Mouse (Mus musculus) liver, postnatal 0 days (tissue): ENCODE results near the gene Hoxa13. TPM values are rescaled to one million over a fixed set of nuclear protein-coding genes. Genes with fewer than 3 reads are reported as not detected.

Source experiments
- ATAC-seq: fragments of 200-750 bp; cut with Nextera tagmentation; 2 replicates; pipeline ENCODE4 v1.8.0; 2017; ENCODE audit warnings: mild to moderate bottlenecking, moderate library complexity
- DNase-seq: peaks from one replicate; pipeline ENCODE4 v3.0.0-alpha.2; 2016
- H3K27ac ChIP-seq: fragments of 300-500 bp; sonication (generic); 2 replicates; pipeline ENCODE4 v1.5.1; 2014; ENCODE audit warnings: antibody characterized with exemption, moderate library complexity, mild to moderate bottlenecking, low read depth
- H3K27me3 ChIP-seq: fragments of 300-500 bp; sonication (generic); 2 replicates; pipeline ENCODE4 v1.6.1; 2014; ENCODE audit warnings: low read length, control low read depth, mixed read lengths; ENCODE audit not compliant: insufficient read depth
- H3K36me3 ChIP-seq: fragments of 300-500 bp; sonication (generic); replicated peaks from 2 replicates; pipeline ENCODE4 v1.6.1; 2014; ENCODE audit warnings: mild to moderate bottlenecking, control low read depth, low read length, moderate library complexity, mixed read lengths; ENCODE audit not compliant: insufficient read depth
- H3K4me1 ChIP-seq: fragments of 300-500 bp; sonication (generic); 2 replicates; pipeline ENCODE4 v1.6.1; 2014; ENCODE audit warnings: antibody characterized with exemption, mild to moderate bottlenecking, control low read depth; ENCODE audit not compliant: insufficient read depth
- H3K4me2 ChIP-seq: fragments of 300-500 bp; sonication (generic); 2 replicates; pipeline ENCODE4 v1.6.1; 2014; ENCODE audit warnings: low read depth, mild to moderate bottlenecking, low read length, moderate library complexity, mixed read lengths
- H3K4me3 ChIP-seq: fragments of 300-500 bp; sonication (generic); 2 replicates; pipeline ENCODE4 v1.5.1; 2014; ENCODE audit warnings: low read depth, low read length
- H3K9ac ChIP-seq: fragments of 300-500 bp; sonication (generic); replicated peaks from 2 replicates; pipeline ENCODE4 v1.6.1; 2014; ENCODE audit warnings: mild to moderate bottlenecking, moderate library complexity
- H3K9me3 ChIP-seq: fragments of 300-500 bp; sonication (generic); 2 replicates; pipeline ENCODE4 v1.6.1; 2016; ENCODE audit warnings: mild to moderate bottlenecking, control low read depth, low read length, mixed read lengths
- CTCF ChIP-seq: sonication (generic); IDR thresholded peaks from 2 replicates; pipeline ENCODE4 v1.5.1; 2016; ENCODE audit warnings: antibody characterized with exemption, low read depth
- EP300 ChIP-seq: IDR thresholded peaks from 2 replicates; pipeline ENCODE4 v1.6.1; 2016; ENCODE audit warnings: antibody characterized with exemption, low read depth, mild to moderate bottlenecking
- WGBS: fragments of 180-500 bp; shearing (Covaris S2); extraction: QIAGEN DNeasy Blood & Tissue Kit; methylation state at CpG from one replicate; pipeline ENCODE4 v1.1.7; 2014; ENCODE audit not compliant: insufficient replicate concordance; 5-methylcytosine and 5-hydroxymethylcytosine counted together
- polyA plus RNA-seq: library from polyadenylated mRNA; unstranded; fragments of >200 nt; fragmentation: Nextera tagmentation; extraction: Ambion mirVana; gene quantifications from 2 replicates; pipeline ENCODE4 v1.2.1, GENCODE M21; 2015

Gene Hoxa13
- not detected in 2 replicates for polyA plus RNA-seq

DNA sequence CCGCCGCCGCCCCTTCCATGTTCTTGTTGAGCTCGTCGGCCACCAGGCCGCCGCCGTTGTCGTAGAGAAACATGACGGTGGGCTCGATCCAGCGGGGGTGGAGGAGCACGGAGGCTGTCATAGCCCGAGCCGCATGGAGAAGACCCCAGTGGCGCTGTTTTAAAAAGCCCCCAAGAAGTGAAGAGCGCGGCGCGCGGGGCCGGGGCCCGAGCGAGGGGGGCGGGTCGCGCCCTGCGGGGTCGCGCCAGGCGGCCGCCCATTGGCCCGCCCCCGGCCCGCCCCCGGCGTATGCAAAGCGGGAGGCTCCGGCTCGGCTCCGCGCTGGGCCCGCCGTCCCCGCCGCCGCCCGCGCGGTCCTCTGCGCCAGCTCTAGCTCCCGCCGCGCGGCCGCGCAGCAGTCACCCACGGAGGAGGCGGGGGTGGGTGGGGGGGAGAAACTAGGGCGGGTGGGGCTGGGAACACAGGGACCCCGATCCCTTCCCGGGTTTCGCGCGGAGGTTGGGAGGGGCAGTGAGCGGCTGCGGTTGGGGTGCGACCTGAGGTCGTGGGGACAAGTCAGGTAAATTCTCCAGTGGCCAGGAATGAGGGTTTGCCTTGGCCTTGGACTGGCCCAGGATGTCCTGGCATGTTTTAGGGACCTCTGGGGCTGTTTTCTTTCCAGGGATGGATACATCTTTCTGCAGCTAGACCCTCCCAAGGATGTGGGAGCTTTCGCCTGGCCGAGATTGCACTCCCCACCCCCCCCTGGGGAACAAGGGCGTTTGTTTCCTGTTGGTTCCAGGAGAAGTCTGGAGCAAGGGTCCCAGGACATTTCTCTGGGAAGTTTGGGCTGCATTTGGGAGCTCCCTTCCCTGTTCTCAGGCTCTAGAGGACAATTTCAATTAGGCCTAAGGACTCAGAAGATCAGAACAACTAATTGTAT, at the start of gene Hoxa13:
Gene Hoxa13, minus strand, starts transcription at position 227 of the 922 bp plus-strand sequence.
- 1% methylated on average over 24 of the region's 72 CpGs for WGBS
- Histone ChIP-seq H3K4me2 (peak within 1 kb of the TSS; percentile 72), H3K27me3 (peaks cover 91% of the 10 kb centered on the region), H3K9me3 (no peaks in the 10 kb centered on the region), H3K36me3 (no peaks in the 10 kb centered on the region), H3K27ac (no peak within 1 kb of the TSS), H3K4me1 (peaks cover 4% of the 10 kb centered on the region), H3K9ac (no peak within 1 kb of the TSS), H3K4me3 (peak within 1 kb of the TSS; percentile 36; the same call in 1 of the 2 replicates)
- ATAC-seq (peak; percentile 53; the same call in 1 of the 2 replicates), DNase-seq (no peak)
- no peak for TF ChIP-seq EP300
- TF ChIP-seq CTCF = no peak

DNA sequence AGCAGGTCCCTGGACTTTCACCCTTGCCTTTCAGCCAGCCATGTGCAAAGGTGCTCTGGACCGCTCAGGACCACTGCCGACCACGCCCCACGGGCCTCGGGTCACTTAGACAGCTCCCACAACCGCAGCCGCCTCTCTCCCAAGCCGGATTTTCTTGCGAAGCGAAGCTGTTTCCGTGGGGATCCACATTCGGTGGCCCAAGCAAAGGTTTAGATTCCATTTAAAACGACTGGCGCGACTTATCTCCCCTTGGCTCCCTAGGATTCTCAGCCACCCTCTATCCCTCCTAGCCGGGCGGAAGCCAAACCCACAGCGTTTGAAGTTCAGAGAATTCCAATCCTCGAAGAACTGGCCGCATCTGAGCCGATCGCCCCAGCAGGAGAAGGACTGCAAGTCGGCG, 49.7 kb upstream of the Hoxa13 start:
- no peak for ATAC-seq

DNA sequence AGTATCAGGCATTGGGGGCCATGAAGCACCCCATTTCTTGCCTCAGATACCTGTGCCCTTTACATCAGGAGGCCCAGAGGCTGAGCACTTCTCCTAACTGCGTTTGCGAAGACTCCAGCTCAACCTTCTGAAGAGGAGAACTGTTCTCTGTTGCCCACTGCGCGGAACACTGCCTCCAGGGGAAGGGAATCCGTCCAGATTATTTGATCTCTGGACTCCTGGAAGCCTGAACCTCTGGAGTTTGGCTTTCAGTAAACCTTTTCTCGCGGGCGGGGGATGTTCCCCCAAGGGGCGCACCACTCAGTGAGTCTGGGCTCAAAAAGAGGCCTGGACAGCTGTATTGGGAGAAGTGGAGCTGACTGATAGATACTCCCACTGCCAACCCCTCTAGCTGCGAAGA, 49.1 kb upstream of the Hoxa13 start:
- H3K4me3 ChIP-seq = no peak overlapping the region
- H3K27ac ChIP-seq = no peak overlapping the region
- peaks cover 6% of the 10 kb centered on the region for H3K4me1 ChIP-seq
- H3K36me3 ChIP-seq = no peaks in the 10 kb centered on the region
- peaks cover 94% of the 10 kb centered on the region for H3K27me3 ChIP-seq
- no peak for DNase-seq
- ATAC-seq = no peak
- 37% methylated on average over 10 of the region's 10 CpGs for WGBS
- no peak overlapping the region for H3K9ac ChIP-seq
- H3K4me2 ChIP-seq = no peak overlapping the region
- no peaks in the 10 kb centered on the region for H3K9me3 ChIP-seq
- TF ChIP-seq CTCF (no peak), EP300 (no peak)

More for the DNA sequence above, 49.7 kb upstream of the Hoxa13 start:
- peaks cover 6% of the 10 kb centered on the region for H3K4me1 ChIP-seq
- TF ChIP-seq EP300 (no peak), CTCF (no peak)
- H3K9ac ChIP-seq = no peak overlapping the region
- peaks cover 97% of the 10 kb centered on the region for H3K27me3 ChIP-seq
- no peak overlapping the region for H3K4me2 ChIP-seq
- no peak overlapping the region for H3K4me3 ChIP-seq
- 2% methylated on average over 24 of the region's 24 CpGs for WGBS
- no peak for DNase-seq
- H3K9me3 ChIP-seq = no peaks in the 10 kb centered on the region
- no peak overlapping the region for H3K27ac ChIP-seq
- no peaks in the 10 kb centered on the region for H3K36me3 ChIP-seq

DNA sequence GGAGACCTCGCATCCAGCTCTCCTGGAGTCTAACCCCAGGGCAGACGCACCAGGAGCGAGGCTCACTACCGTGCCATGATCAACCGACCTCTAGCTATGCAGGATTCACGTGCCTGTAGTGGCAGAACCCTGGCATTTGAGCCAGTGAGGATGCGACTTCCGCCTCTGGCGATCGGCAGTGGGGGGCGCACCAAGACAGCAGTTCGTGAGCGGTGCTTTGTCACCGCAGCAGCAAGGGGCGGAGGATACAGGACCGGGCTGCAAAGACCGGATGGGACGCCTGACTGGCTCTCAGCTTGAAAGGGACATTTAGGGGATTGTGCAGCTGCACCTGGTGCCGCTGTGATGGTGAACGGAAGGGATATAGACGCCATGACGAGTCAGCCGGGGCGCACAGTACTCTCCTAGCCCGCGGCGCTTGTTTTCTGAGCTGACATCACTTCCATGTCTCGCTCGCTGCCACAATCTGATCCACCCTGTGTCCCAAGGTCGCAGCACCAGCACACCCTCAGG, 45.3 kb upstream of the Hoxa13 start:
- Histone ChIP-seq H3K36me3 (no peaks in the 10 kb centered on the region), H3K9me3 (no peaks in the 10 kb centered on the region), H3K4me1 (peaks cover 6% of the 10 kb centered on the region), H3K27ac (no peak overlapping the region), H3K4me2 (peak overlapping the region; percentile 64), H3K27me3 (peaks cover 56% of the 10 kb centered on the region), H3K4me3 (peak overlapping the region; percentile 33), H3K9ac (no peak overlapping the region)
- DNase-seq (peak; percentile 65), ATAC-seq (peak; percentile 43)
- WGBS = 2% methylated on average over 30 of the region's 30 CpGs
- peak; percentile 72 for TF ChIP-seq CTCF
- TF ChIP-seq EP300 = no peak

DNA sequence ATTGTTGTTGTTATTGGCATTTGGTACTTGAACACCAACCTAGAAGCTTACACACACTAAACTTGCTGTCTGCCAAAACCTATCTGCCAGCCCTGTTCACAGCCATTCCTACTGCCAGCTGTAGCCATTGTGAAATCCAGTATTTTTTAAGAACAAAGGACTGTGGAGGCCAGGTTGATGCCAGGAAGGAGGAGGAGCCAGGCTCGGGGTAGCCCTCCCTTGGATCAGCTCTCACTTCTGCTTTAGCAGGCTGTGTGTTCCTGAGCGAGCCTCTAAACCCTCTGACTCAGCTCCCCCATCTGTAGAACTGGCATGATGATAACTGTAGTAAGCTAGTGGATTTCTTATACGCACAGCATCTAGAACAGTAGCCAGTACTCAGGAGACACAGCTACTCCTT, 42.7 kb upstream of the Hoxa13 start:
- Histone ChIP-seq H3K9me3 (no peaks in the 10 kb centered on the region), H3K27ac (no peak overlapping the region), H3K27me3 (peaks cover 43% of the 10 kb centered on the region), H3K9ac (no peak overlapping the region), H3K4me2 (no peak overlapping the region), H3K4me1 (peaks cover 6% of the 10 kb centered on the region), H3K36me3 (no peaks in the 10 kb centered on the region), H3K4me3 (no peak overlapping the region)
- WGBS = 29% methylated on average over 3 of the region's 3 CpGs
- DNase-seq (peak; percentile 19), ATAC-seq (no peak)
- TF ChIP-seq CTCF (no peak), EP300 (no peak)

DNA sequence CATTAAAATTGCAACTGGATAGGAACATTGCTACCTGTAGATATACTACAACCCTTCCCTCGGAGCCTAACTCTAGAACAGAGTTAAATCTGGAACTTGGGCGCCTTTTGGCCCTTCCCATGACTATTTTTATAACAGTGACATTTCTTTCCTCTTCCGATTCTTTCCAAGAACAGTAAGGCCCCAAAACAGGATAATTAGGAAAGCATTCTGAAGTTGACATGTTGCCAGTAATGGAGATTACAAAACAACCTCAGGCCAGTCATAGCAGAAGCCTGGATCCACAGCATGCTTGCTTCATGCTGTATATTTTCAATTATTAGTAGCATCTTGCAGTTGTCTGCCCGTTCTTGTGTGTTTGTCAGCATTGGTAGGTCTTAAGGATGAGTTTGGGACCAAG, 40.1 kb upstream of the Hoxa13 start:
- H3K4me3 ChIP-seq = no peak overlapping the region
- 64% methylated on average over 4 of the region's 4 CpGs for WGBS
- H3K9ac ChIP-seq = no peak overlapping the region
- peaks cover 1% of the 10 kb centered on the region; the same call in 1 of the 2 replicates for H3K4me1 ChIP-seq
- H3K27ac ChIP-seq = no peak overlapping the region
- H3K4me2 ChIP-seq = no peak overlapping the region
- peaks cover 20% of the 10 kb centered on the region for H3K27me3 ChIP-seq
- H3K36me3 ChIP-seq = no peaks in the 10 kb centered on the region
- H3K9me3 ChIP-seq = no peaks in the 10 kb centered on the region
- ATAC-seq (no peak), DNase-seq (no peak)
- TF ChIP-seq EP300 = no peak
- TF ChIP-seq CTCF = no peak
